Mouse (Mus musculus) stomach, embryonic 14.5 days (tissue): Measurements from ENCODE around the gene Slc23a2. TPM values are rescaled to one million over a fixed set of nuclear protein-coding genes. Genes with fewer than 3 reads are reported as not detected.

Source experiments
- ATAC-seq: fragments of 200-750 bp; cut with Nextera tagmentation; 2 replicates; pipeline ENCODE4 v1.8.0; 2017; ENCODE audit warnings: low read depth, moderate TSS enrichment; ENCODE audit not compliant: insufficient number of reproducible peaks, insufficient read depth, low FRiP score
- H3K27ac ChIP-seq: fragments of 300-500 bp; sonication (generic); 2 replicates; pipeline ENCODE4 v1.5.1; 2014; ENCODE audit warnings: mild to moderate bottlenecking, low read length, moderate library complexity, mixed read lengths
- H3K27me3 ChIP-seq: fragments of 300-500 bp; sonication (generic); 2 replicates; pipeline ENCODE4 v1.6.1; 2014; ENCODE audit warnings: low read length, control low read depth, mixed read lengths; ENCODE audit not compliant: control insufficient read depth, insufficient read depth
- H3K36me3 ChIP-seq: fragments of 300-500 bp; sonication (generic); 2 replicates; pipeline ENCODE4 v1.6.1; 2014; ENCODE audit warnings: mild to moderate bottlenecking, control low read depth, low read length, moderate library complexity, mixed read lengths; ENCODE audit not compliant: control insufficient read depth, insufficient read depth
- H3K4me1 ChIP-seq: fragments of 300-500 bp; sonication (generic); 2 replicates; pipeline ENCODE4 v1.6.1; 2014; ENCODE audit warnings: low read length, control low read depth, mixed read lengths; ENCODE audit not compliant: control insufficient read depth, insufficient read depth
- H3K4me2 ChIP-seq: fragments of 300-500 bp; sonication (generic); replicated peaks from 2 replicates; pipeline ENCODE4 v1.6.1; 2014; ENCODE audit warnings: low read depth, low read length, control low read depth
- H3K4me3 ChIP-seq: fragments of 300-500 bp; sonication (generic); 2 replicates; pipeline ENCODE4 v1.5.1; 2014; ENCODE audit warnings: low read depth, low read length, control low read depth
- H3K9ac ChIP-seq: fragments of 300-500 bp; sonication (generic); replicated peaks from 2 replicates; pipeline ENCODE4 v1.6.1; 2014; ENCODE audit warnings: low read depth, mild to moderate bottlenecking, control low read depth, low read length, moderate library complexity, mixed read lengths
- H3K9me3 ChIP-seq: fragments of 300-500 bp; sonication (generic); 2 replicates; pipeline ENCODE4 v1.6.1; 2016; ENCODE audit warnings: low read depth, low read length, control low read depth; ENCODE audit not compliant: control insufficient read depth
- WGBS: fragments of 180-500 bp; shearing (Covaris S2); extraction: QIAGEN DNeasy Blood & Tissue Kit; methylation state at CpG from one replicate; pipeline ENCODE4 v1.1.7; 2014; 5-methylcytosine and 5-hydroxymethylcytosine counted together
- polyA plus RNA-seq: library from polyadenylated mRNA; unstranded; fragments of >200 nt; fragmentation: Nextera tagmentation; extraction: Ambion mirVana; gene quantifications from 2 replicates; pipeline ENCODE4 v1.2.1, GENCODE M21; 2014

The Slc23a2 gene
- polyA plus RNA-seq, 1 experiment from 2014 or later, result 12.4 TPM

DNA sequence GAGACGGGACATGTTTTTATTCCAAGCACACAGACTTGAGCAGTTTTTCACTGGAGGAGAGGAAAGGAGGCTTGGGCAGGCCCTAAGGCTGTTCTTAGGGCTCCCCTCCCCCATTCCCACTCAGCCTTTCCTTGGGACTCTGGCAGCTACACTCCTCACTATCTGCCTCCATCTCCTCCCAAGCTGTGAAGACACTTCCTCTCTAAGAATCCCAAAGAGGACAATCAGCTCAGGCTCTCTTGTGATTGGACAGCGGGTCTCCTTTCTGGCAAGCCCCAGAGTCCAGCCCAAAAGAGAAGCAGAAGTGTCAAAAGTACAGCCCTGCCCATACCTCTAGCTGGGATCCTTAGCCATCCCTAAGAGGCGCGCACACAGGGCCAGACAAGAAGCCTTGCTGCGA, 117.5 kb downstream of the Slc23a2 start:
- no peak overlapping the region for H3K27ac ChIP-seq
- H3K9me3 ChIP-seq, result no peaks in the 10 kb centered on the region
- no peaks in the 10 kb centered on the region for H3K36me3 ChIP-seq
- H3K4me1 ChIP-seq, result peaks cover 22% of the 10 kb centered on the region
- H3K4me3 ChIP-seq, result no peak overlapping the region
- no peak for ATAC-seq
- no peak overlapping the region for H3K9ac ChIP-seq
- WGBS, result 60% methylated on average over 5 of the region's 5 CpGs
- H3K4me2 ChIP-seq, result no peak overlapping the region
- H3K27me3 ChIP-seq, result 0 out of 2 replicates have a peak, but pooled peaks cover 4% of the 10 kb centered on the region

GRCm38 (mm10) chr2:132024028-132024427, 120.9 kb downstream of the Slc23a2 start:
- WGBS, result 81% methylated on average over 4 of the region's 4 CpGs
- no peak overlapping the region for H3K4me2 ChIP-seq
- no peak overlapping the region for H3K9ac ChIP-seq
- H3K4me1 ChIP-seq, result peaks cover 9% of the 10 kb centered on the region; the same call in 1 of the 2 replicates
- H3K36me3 ChIP-seq, result no peaks in the 10 kb centered on the region
- H3K9me3 ChIP-seq, result no peaks in the 10 kb centered on the region
- no peak overlapping the region for H3K4me3 ChIP-seq
- 0 out of 2 replicates have a peak, but pooled peaks cover 4% of the 10 kb centered on the region for H3K27me3 ChIP-seq
- H3K27ac ChIP-seq, result no peak overlapping the region
- no peak for ATAC-seq

DNA sequence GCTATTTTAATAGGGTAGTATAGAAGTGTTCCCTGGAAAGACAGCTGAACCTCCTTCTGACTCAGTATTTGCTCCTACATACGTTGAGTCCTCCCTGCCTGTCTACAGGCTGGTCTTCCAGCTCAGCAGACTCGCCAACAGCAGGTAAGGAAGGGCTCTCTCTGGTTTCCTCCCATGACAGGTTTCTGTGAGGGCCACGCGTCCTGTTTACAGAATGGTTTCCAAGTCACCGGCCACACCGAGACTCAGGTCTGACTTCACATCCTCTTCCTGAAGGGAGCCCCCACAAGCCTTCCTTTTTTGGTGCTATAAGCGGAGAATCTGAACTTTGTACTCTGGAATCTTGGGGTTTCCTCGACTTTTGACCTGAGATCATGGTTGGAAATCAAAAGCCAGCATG, 122.3 kb downstream of the Slc23a2 start:
- 81% methylated on average over 8 of the region's 8 CpGs for WGBS
- ATAC-seq, result no peak

GRCm38 (mm10) chr2:132021616-132022015, 123.3 kb downstream of the Slc23a2 start:
- no peaks in the 10 kb centered on the region for H3K27me3 ChIP-seq
- H3K36me3 ChIP-seq, result no peaks in the 10 kb centered on the region
- H3K27ac ChIP-seq, result peak overlapping the region; percentile 39; the same call in 1 of the 2 replicates
- H3K9ac ChIP-seq, result no peak overlapping the region
- no peak for ATAC-seq
- no peak overlapping the region for H3K4me2 ChIP-seq
- peaks cover 2% of the 10 kb centered on the region; the same call in 1 of the 2 replicates for H3K4me1 ChIP-seq
- no peaks in the 10 kb centered on the region for H3K9me3 ChIP-seq
- no peak overlapping the region for H3K4me3 ChIP-seq
- WGBS, result 76% methylated on average over 4 of the region's 4 CpGs

More for the DNA sequence above, 122.3 kb downstream of the Slc23a2 start:
- Histone ChIP-seq H3K4me2 (no peak overlapping the region), H3K27ac (peak overlapping the region; percentile 39; the same call in 1 of the 2 replicates), H3K27me3 (no peaks in the 10 kb centered on the region), H3K4me1 (peaks cover 5% of the 10 kb centered on the region; the same call in 1 of the 2 replicates), H3K9me3 (no peaks in the 10 kb centered on the region), H3K9ac (no peak overlapping the region), H3K4me3 (no peak overlapping the region), H3K36me3 (no peaks in the 10 kb centered on the region)

DNA sequence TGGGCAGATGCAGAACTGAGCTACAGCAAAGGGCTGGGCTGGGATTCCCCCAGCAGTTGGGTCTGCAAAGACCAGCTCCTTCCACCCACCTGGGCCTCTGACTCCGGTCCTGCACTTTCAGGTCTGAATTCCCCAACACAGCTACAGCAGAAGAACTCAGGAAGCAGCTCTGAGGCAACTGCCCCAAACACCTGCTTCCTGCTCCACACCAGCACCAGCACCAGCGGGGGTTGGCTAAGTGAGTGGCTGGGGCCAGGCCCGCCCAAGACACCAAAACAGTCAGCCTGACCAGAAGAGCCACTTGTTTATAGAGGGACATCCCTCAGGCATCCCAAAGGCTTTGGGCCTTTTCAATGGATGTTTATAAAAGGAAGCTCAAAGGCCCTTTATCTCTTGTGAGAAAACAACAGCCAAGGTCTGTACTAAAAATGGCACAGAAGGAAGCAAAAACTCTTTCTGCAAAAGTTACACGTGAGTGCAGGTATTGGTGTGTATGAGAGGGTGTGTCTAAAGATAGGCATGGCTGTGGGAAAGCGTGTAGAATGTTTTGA, 123.8 kb downstream of the Slc23a2 start:
- Histone ChIP-seq H3K27ac (no peak overlapping the region), H3K9ac (no peak overlapping the region), H3K4me3 (no peak overlapping the region), H3K4me2 (no peak overlapping the region), H3K4me1 (peaks cover 2% of the 10 kb centered on the region; the same call in 1 of the 2 replicates), H3K9me3 (no peaks in the 10 kb centered on the region), H3K27me3 (no peaks in the 10 kb centered on the region), H3K36me3 (no peaks in the 10 kb centered on the region)
- 0 out of 2 replicates have a peak, but pooled peaks have one; percentile 29 for ATAC-seq
- 49% methylated on average over 5 of the region's 5 CpGs for WGBS

- Histone ChIP-seq H3K4me3 (no peak overlapping the region), H3K4me1 (peaks cover 2% of the 10 kb centered on the region; the same call in 1 of the 2 replicates), H3K36me3 (no peaks in the 10 kb centered on the region), H3K27ac (no peak overlapping the region), H3K4me2 (no peak overlapping the region), H3K27me3 (no peaks in the 10 kb centered on the region), H3K9ac (no peak overlapping the region), H3K9me3 (no peaks in the 10 kb centered on the region)
- no peak for ATAC-seq
- 61% methylated on average over 7 of the region's 7 CpGs for WGBS
Observed at GRCm38 (mm10) chr2:132020420-132020819, 124.5 kb downstream of the Slc23a2 start.

GRCm38 (mm10) chr2:132019372-132019811, 125.5 kb downstream of the Slc23a2 start:
- H3K27ac ChIP-seq, result 0 out of 2 replicates have a peak overlapping the region, but pooled peaks have one; percentile 27

GRCm38 (mm10) chr2:132018156-132018555, 126.8 kb downstream of the Slc23a2 start:
- Histone ChIP-seq H3K4me2 (no peak overlapping the region), H3K27me3 (no peaks in the 10 kb centered on the region), H3K9me3 (no peaks in the 10 kb centered on the region), H3K9ac (no peak overlapping the region), H3K36me3 (no peaks in the 10 kb centered on the region), H3K4me1 (peaks cover 2% of the 10 kb centered on the region; the same call in 1 of the 2 replicates), H3K27ac (no peak overlapping the region; the same call in 1 of the 2 replicates), H3K4me3 (no peak overlapping the region)
- WGBS, result 47% methylated on average over 4 of the region's 4 CpGs
- no peak for ATAC-seq

More at GRCm38 (mm10) chr2:132019372-132019811, 125.5 kb downstream of the Slc23a2 start:
- H3K4me1 ChIP-seq, result peaks cover 2% of the 10 kb centered on the region; the same call in 1 of the 2 replicates
- ATAC-seq, result no peak
- H3K4me2 ChIP-seq, result no peak overlapping the region
- 83% methylated on average over 3 of the region's 3 CpGs for WGBS
- H3K9me3 ChIP-seq, result no peaks in the 10 kb centered on the region
- H3K36me3 ChIP-seq, result no peaks in the 10 kb centered on the region
- no peaks in the 10 kb centered on the region for H3K27me3 ChIP-seq
- H3K4me3 ChIP-seq, result no peak overlapping the region
- no peak overlapping the region for H3K9ac ChIP-seq
